Mouse (Mus musculus) hindbrain, embryonic 13.5 days (tissue): Measurements from ENCODE around the gene Smyd3. TPM values are rescaled to one million over a fixed set of nuclear protein-coding genes. Genes with fewer than 3 reads are reported as not detected.
"Not testable (repeated sequence)": the region's sequence is repeated elsewhere in the genome, so short reads cannot be mapped to it uniquely, and the experiment has no call there.

Experiments
- ATAC-seq: fragments of 200-750 bp; cut with Nextera tagmentation; 2 replicates; pipeline ENCODE4 v1.8.0; 2017; ENCODE audit warnings: moderate TSS enrichment; ENCODE audit not compliant: low FRiP score
- H3K27ac ChIP-seq: fragments of 300-500 bp; sonication (generic); 2 replicates; pipeline ENCODE4 v1.5.1; 2015; ENCODE audit warnings: inconsistent platforms, mild to moderate bottlenecking, moderate library complexity
- H3K27me3 ChIP-seq: fragments of 300-500 bp; sonication (generic); 2 replicates; pipeline ENCODE4 v1.6.1; 2015; ENCODE audit warnings: mild to moderate bottlenecking, inconsistent platforms
- H3K36me3 ChIP-seq: fragments of 300-500 bp; sonication (generic); 2 replicates; pipeline ENCODE4 v1.6.1; 2015; ENCODE audit warnings: mild to moderate bottlenecking, inconsistent platforms
- H3K4me1 ChIP-seq: fragments of 300-500 bp; sonication (generic); replicated peaks from 2 replicates; pipeline ENCODE4 v1.6.1; 2015; ENCODE audit warnings: inconsistent platforms
- H3K4me2 ChIP-seq: fragments of 300-500 bp; sonication (generic); 2 replicates; pipeline ENCODE4 v1.6.1; 2015; ENCODE audit warnings: inconsistent platforms, mild to moderate bottlenecking, moderate library complexity
- H3K4me3 ChIP-seq: fragments of 300-500 bp; sonication (generic); 2 replicates; pipeline ENCODE4 v1.5.1; 2015; ENCODE audit warnings: mild to moderate bottlenecking, inconsistent platforms
- H3K9ac ChIP-seq: fragments of 300-500 bp; sonication (generic); 2 replicates; pipeline ENCODE4 v1.6.1; 2015; ENCODE audit warnings: mild to moderate bottlenecking, inconsistent platforms
- H3K9me3 ChIP-seq: fragments of 300-500 bp; sonication (generic); 2 replicates; pipeline ENCODE4 v1.6.1; 2016; ENCODE audit warnings: inconsistent platforms
- WGBS: fragments of 180-500 bp; shearing (Covaris S2); methylation state at CpG from one replicate; pipeline ENCODE4 v1.1.7; 2015; 5-methylcytosine and 5-hydroxymethylcytosine counted together
- polyA plus RNA-seq: library from polyadenylated mRNA; unstranded; fragments of >200 nt; fragmentation: Nextera tagmentation; extraction: Ambion mirVana; gene quantifications from 2 replicates; pipeline ENCODE4 v1.2.1, GENCODE M21; 2015

Gene Smyd3
- polyA plus RNA-seq, 1 experiment from 2014 or later, result 20.7 TPM

DNA sequence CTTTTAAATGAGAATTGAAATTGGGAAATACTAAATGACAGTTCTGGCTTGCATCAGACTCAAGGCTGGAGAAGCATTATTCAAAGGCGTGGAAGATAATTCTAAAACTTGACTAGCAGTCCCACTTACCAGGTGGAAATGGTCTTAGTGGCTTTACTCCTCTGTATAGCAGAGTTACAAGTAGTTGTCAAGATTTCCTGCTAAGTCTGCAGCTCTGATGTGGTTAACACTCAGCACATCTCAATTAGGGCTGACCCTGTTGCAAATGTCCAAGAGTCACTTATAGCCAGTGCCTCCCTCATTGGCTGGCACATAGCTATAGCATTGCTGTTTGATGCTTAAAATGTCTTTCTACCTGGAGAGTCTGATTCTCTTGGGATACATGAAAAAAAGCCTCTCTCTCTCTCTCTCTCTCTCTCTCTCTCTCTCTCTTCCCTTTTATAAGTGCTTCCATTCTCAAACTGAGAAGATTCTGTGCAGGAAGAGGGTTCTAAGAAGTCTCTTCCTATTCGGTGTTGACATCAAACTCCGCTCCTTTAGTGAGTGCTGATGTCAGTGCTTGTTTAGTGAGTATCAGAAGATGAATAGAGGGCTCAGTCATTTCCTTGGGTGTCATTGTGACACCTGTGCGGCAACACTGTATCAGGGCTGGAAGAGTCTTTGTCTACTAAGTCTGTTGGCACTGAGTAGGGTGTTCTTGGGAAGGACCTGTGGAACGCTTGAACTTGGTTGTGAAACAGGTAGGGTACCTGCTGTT, 31.3 kb upstream of the Smyd3 start:
- Histone ChIP-seq H3K36me3 (no peaks in the 10 kb centered on the region), H3K9ac (no peak overlapping the region), H3K27me3 (no peaks in the 10 kb centered on the region), H3K4me2 (no peak overlapping the region), H3K9me3 (no peaks in the 10 kb centered on the region), H3K27ac (no peak overlapping the region), H3K4me3 (no peak overlapping the region), H3K4me1 (peaks cover 50% of the 10 kb centered on the region)
- no peak for ATAC-seq
- 93% methylated on average over 5 of the region's 5 CpGs for WGBS

DNA sequence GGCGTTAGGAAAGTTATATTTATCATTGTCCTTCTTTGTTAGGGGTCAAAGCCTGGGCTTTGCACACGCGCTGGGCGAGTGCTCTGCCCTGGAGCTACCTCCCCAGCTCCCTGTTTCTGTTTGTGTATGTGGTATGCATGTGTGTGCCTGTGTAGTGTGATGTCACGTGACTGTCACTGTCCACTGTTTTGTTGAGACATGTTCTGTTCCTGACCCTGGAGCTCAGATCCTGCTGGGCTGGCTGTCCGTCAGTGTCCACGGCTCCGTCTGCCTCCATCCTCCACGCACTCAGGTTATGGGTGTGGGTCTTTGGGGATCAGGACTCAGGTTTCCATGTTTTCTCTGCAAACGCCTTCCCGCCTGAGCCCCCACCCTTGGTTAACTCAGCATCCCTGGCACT, 30.4 kb upstream of the Smyd3 start:
- Histone ChIP-seq H3K9ac (peak overlapping the region; percentile 51), H3K36me3 (no peaks in the 10 kb centered on the region), H3K27ac (no peak overlapping the region), H3K4me1 (peaks cover 45% of the 10 kb centered on the region), H3K4me3 (peak overlapping the region; percentile 70), H3K4me2 (peak overlapping the region; percentile 56), H3K9me3 (no peaks in the 10 kb centered on the region), H3K27me3 (no peaks in the 10 kb centered on the region)
- 66% methylated on average over 11 of the region's 11 CpGs for WGBS
- ATAC-seq, result no peak

- peak overlapping the region; percentile 70 for H3K4me3 ChIP-seq
- H3K4me2 ChIP-seq, result peak overlapping the region; percentile 56
- H3K36me3 ChIP-seq, result no peaks in the 10 kb centered on the region
- no peaks in the 10 kb centered on the region for H3K9me3 ChIP-seq
- peak overlapping the region; percentile 76 for H3K9ac ChIP-seq
- peak overlapping the region; percentile 99; the same call in 1 of the 2 replicates for H3K27ac ChIP-seq
- WGBS, result 11% methylated on average over 5 of the region's 5 CpGs
- no peak for ATAC-seq
- H3K27me3 ChIP-seq, result no peaks in the 10 kb centered on the region
- H3K4me1 ChIP-seq, result peaks cover 39% of the 10 kb centered on the region
These were observed 29.3 kb upstream of the Smyd3 start for GRCm38 (mm10) chr1:179547176-179547575.

GRCm38 (mm10) chr1:179546551-179546917, 28.7 kb upstream of the Smyd3 start:
- 0% methylated on average over 38 of the region's 44 CpGs for WGBS
- H3K27me3 ChIP-seq, result no peaks in the 10 kb centered on the region
- peaks cover 39% of the 10 kb centered on the region for H3K4me1 ChIP-seq
- H3K4me2 ChIP-seq, result peak overlapping the region; percentile 56
- ATAC-seq, result peak; percentile 88
- H3K4me3 ChIP-seq, result peak overlapping the region; percentile 70
- no peaks in the 10 kb centered on the region for H3K9me3 ChIP-seq
- no peaks in the 10 kb centered on the region for H3K36me3 ChIP-seq
- H3K9ac ChIP-seq, result peak overlapping the region; percentile 76
- peak overlapping the region; percentile 99 for H3K27ac ChIP-seq

DNA sequence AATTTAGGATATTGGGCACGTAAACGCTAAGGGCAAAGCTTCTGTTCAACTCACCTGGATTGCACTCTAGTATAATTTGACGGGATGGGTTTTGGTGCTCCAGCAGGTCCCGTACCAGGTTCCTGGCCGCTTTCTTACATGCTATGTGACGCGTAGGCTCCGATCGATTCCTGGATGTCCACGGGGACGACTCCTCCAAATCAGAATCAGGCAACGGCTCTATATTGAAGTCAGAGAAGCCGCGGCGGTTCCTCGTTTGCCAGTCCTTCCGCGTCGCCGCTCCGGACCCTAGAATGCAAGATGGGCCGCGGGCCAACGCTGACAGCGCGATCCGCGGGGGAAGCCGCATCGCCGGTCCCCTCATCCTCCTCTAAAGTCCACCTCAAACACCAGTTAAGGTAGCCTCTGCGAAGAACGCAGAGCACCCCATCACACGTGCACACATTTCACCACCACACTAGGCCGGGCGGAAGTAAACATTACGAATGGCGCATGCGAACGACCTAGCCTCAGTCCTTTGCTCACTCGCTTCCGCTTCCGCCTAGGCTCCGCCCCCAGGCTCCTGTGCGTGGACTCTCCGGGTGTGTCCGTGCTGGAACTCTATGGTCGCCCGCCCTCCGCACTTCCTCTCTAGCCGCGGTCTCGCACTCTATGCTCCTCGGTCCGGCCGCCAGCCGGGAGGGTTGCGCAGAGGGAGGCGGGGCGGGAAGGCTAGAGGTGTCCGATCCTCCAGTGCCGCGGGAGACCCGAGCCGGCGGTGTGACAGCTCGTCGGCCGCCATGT, 28.1 kb upstream of the Smyd3 start, which contains the start of the genes Tfb2m and Cnst:
Gene Tfb2m, minus strand, starts transcription at position 500 of the 783 bp plus-strand sequence.
Gene Cnst, plus strand, starts transcription at position 603 of the 783 bp plus-strand sequence.
- peak within 1 kb of the TSS; percentile 78 for H3K9ac ChIP-seq
- peaks cover 39% of the 10 kb centered on the region for H3K4me1 ChIP-seq
- peak within 1 kb of the TSS; percentile 77 for H3K4me2 ChIP-seq
- under 1% methylated on average over 69 of the region's 69 CpGs for WGBS
- peak within 1 kb of the TSS; percentile 99 for H3K27ac ChIP-seq
- H3K36me3 ChIP-seq, H3K9me3 ChIP-seq, H3K27me3 ChIP-seq: not testable (repeated sequence)
- ATAC-seq, result peak; percentile 99
- peak within 1 kb of the TSS; percentile 70 for H3K4me3 ChIP-seq

DNA sequence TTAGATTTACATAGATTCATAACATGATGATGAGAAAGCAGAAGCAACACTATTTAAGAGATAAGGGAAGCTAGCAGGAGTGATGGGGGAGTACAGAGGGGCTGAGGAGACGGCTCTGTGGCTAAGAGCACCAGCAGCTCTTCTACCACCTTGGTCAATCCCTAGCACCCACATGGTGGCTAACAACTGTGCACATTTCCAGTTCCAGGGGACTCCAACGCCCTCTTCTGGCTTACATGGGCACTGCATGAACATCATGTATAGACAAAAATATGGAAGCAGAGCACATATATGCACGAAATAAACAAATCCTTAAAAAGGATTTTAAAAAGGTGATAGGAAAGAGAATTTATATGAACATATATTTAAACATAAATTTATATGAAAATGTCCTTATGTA, 23.7 kb upstream of the Smyd3 start:
- ATAC-seq, result no peak
- 57% methylated on average over 3 of the region's 3 CpGs for WGBS

GRCm38 (mm10) chr1:179539887-179540286, 22.0 kb upstream of the Smyd3 start:
- Histone ChIP-seq H3K27ac (no peak overlapping the region), H3K27me3 (no peaks in the 10 kb centered on the region), H3K4me3 (no peak overlapping the region), H3K4me1 (peaks cover 12% of the 10 kb centered on the region), H3K9me3 (no peaks in the 10 kb centered on the region), H3K9ac (no peak overlapping the region), H3K36me3 (peaks cover 35% of the 10 kb centered on the region), H3K4me2 (no peak overlapping the region)
- ATAC-seq, result no peak
- 93% methylated on average over 3 of the region's 3 CpGs for WGBS

More for the DNA sequence above, 23.7 kb upstream of the Smyd3 start:
- Histone ChIP-seq H3K4me1 (peaks cover 19% of the 10 kb centered on the region), H3K27ac (no peak overlapping the region), H3K4me2 (no peak overlapping the region), H3K9ac (no peak overlapping the region), H3K9me3 (no peaks in the 10 kb centered on the region), H3K27me3 (no peaks in the 10 kb centered on the region), H3K36me3 (peaks cover 34% of the 10 kb centered on the region), H3K4me3 (no peak overlapping the region)

DNA sequence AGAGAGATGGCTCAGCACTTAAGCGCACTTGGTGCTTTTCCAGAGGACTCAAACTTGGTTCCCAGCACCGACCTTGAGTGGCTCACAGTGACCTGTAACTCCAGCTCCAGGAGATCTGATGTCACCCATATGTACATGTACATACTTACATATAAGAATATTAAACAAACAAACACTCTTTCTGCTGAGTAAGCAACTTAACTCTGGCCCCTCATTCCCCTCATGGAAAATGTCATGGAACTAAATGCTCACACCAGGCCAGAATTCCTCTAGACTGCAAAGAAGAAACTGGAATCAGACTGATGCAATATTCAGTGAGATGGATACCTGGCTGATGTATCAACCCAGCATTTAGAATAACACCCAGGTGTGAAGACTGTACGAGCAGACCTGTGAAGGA, 21.2 kb upstream of the Smyd3 start:
- no peak overlapping the region for H3K27ac ChIP-seq
- H3K36me3 ChIP-seq, result peaks cover 37% of the 10 kb centered on the region
- 98% methylated on average over 3 of the region's 3 CpGs for WGBS
- H3K4me3 ChIP-seq, result no peak overlapping the region
- H3K9ac ChIP-seq, result no peak overlapping the region
- H3K4me1 ChIP-seq, result peaks cover 3% of the 10 kb centered on the region; the same call in 1 of the 2 replicates
- no peak for ATAC-seq
- H3K9me3 ChIP-seq, result no peaks in the 10 kb centered on the region
- no peak overlapping the region for H3K4me2 ChIP-seq
- H3K27me3 ChIP-seq, result no peaks in the 10 kb centered on the region

DNA sequence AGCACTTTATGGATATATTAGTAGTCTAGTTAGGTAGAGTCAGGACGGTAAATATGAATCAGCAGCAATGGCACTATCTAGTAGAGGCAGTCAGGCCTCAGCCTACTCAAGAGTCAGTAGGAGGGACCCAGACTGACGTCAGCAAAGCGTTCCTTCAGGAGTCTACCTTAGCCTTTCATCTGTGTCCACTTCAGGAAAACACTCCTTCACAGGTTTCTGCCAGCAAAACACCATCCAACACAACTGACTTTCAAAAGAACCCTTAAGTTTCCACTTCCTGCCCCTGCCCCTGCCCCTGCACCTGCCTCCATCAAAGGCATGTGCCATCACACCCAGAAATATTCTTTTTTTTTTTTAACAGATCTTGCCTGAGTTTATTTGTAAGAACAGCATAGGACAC, 2.1 kb upstream of the Smyd3 start:
- Histone ChIP-seq H3K9ac (no peak overlapping the region), H3K36me3 (no peaks in the 10 kb centered on the region), H3K27ac (no peak overlapping the region), H3K4me3 (no peak overlapping the region), H3K4me1 (peaks cover 12% of the 10 kb centered on the region), H3K4me2 (no peak overlapping the region), H3K27me3 (0 out of 2 replicates have a peak, but pooled peaks cover 3% of the 10 kb centered on the region), H3K9me3 (no peaks in the 10 kb centered on the region)
- no peak for ATAC-seq
- WGBS, result 80% methylated on average over 3 of the region's 3 CpGs

DNA sequence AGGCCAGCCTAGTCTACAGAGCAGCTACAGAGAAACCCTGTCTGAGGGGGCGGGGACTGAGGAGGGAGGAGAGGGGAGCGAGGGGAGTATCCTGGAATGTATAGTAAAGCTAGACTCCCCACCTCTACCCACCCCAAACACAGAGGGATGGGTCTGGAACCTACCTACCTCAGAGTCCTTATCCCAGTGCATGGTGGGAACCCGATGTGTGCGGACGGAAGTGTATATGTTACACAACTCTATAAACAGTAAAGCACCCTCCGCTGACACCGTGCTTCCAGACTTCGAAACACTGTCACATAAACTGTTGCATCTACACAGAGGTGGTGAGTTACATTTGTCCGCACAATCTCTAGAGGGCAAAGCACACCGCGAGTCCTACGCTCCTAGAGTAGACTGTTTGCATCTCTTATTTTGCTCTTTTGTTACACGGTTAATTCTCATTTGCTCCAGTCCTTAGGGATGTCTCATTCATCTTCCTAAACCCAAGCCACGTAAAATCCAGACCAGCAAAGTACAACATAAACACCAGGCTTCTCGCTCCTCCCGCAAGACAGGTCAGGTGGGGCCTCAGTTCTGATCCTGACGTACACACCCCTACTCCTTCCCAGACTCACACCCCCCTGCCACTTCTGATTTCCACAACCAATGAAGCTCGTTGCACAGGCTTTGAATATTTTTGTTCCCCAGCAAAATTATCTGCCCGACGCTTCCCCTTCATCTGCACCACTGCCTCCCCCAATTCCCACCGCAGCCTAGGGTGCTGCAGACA, 714 bp downstream of the Smyd3 start:
- Histone ChIP-seq H3K4me2 (peak overlapping the region; percentile 99), H3K4me1 (peaks cover 12% of the 10 kb centered on the region), H3K9ac (peak overlapping the region; percentile 85), H3K27ac (no peak overlapping the region), H3K9me3 (no peaks in the 10 kb centered on the region), H3K36me3 (no peaks in the 10 kb centered on the region), H3K27me3 (0 out of 2 replicates have a peak, but pooled peaks cover 3% of the 10 kb centered on the region), H3K4me3 (peak overlapping the region; percentile 79)
- under 1% methylated on average over 21 of the region's 21 CpGs for WGBS
- ATAC-seq, result peak; percentile 69

- Histone ChIP-seq H3K4me1 (peaks cover 5% of the 10 kb centered on the region), H3K4me3 (no peak overlapping the region), H3K36me3 (no peaks in the 10 kb centered on the region), H3K9me3 (no peaks in the 10 kb centered on the region), H3K27ac (no peak overlapping the region), H3K4me2 (no peak overlapping the region), H3K9ac (no peak overlapping the region), H3K27me3 (0 out of 2 replicates have a peak, but pooled peaks cover 3% of the 10 kb centered on the region)
- ATAC-seq, result no peak
- WGBS, result 89% methylated on average over 7 of the region's 7 CpGs
These were observed 5.9 kb downstream of the Smyd3 start for GRCm38 (mm10) chr1:179511895-179512294.
